Mouse (Mus musculus) kidney, postnatal 14 days (tissue): Measurements from ENCODE around the gene Nhsl1.
"Not testable (repeated sequence)": the region's sequence is repeated elsewhere in the genome, so short reads cannot be mapped to it uniquely, and the experiment has no call there.

Source experiments
- DNase-seq: peaks from one replicate; pipeline ENCODE4 v3.0.0; 2022; ENCODE audit warnings: mixed read lengths

The Nhsl1 gene

GRCm38 (mm10) chr10:18549321-18550216 lies 230.8 kb downstream of the Nhsl1 start:
- peak; percentile 35 for DNase-seq

DNA sequence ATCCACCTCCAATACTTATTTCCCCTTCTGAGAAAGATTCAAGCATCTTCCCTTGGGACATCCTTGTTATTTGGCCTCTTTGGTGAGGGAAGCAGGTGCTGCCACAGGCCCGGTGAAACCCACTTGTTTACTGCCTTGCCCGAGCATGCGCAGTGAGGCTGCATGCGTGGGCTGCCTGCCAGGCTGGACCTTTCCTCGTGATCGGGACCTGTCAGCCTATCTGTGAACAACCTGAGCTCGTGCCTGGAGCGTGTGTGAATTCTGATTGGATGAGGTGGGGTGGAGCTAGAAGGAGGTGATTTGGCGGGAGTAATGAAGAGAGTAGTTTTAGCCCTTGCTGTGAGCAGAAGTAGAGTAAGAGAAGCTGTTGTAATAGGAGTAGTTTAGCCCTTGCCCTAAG lies 240.3 kb downstream of the Nhsl1 start:
- DNase-seq, result not testable (repeated sequence)

- DNase-seq, result no peak
These were observed 242.7 kb downstream of the Nhsl1 start for GRCm38 (mm10) chr10:18561445-18561844.

DNA sequence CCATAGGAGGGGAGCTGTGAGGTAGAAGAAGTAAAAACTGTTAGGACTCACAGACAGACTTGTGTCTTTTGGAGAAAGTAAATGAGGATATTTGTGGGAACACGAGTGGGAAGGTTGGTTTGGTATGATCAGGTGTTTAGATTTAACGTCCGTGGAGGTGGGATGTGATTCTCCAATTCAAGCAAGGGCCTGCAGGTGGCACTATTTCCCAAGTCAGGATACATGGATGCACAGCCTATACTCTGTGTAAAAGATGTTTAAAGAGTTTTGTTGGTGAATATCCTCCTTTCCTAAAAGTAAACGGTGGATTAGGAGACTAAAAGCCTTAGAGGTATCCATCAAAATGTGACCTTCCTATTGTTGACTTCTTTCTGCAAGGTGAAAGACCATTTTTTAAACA lies 244.2 kb downstream of the Nhsl1 start:
- DNase-seq, result peak; percentile 53

- no peak for DNase-seq
These were observed 253.8 kb downstream of the Nhsl1 start for GRCm38 (mm10) chr10:18572581-18572980.
